ENCODE assay signal across 8 mouse cellular contexts in the genomic region with DNA sequence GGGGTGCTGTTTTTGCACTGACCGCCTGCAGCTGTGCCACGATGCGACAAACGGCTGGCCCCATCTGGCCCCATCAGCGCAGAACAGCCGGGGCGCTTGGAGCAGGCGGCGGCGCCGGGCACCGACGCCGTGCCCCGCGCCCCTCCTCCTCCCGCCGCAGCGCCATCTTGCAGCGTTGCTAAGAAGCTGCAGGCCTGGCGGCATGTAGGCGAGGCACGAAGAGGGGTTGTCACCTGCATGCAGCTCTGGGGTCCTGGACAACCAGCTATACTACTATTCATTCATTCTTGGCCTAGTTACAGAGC. TPM values are rescaled to one million over a fixed set of nuclear protein-coding genes. Genes with fewer than 3 reads are reported as not detected.
A peak's percentile ranks its signal among the peaks of the same experiment; 100 is the strongest.
DNase-seq lines count a peak whose midpoint lies in the region; ATAC-seq lines count a peak whose summit lies in the region.

No protein-coding gene starts in this region.

- peaks cover 63% of the 10 kb centered on the region for H3K4me1 ChIP-seq in neural tube, embryonic 13.5 days (replicated peaks)

- H3K27me3 ChIP-seq in neural tube, embryonic 13.5 days = peaks cover 25% of the 10 kb centered on the region

- no peaks in the 10 kb centered on the region for H3K36me3 ChIP-seq in neural tube, embryonic 13.5 days

- peak overlapping the region; percentile 89 for H3K9ac ChIP-seq in neural tube, embryonic 13.5 days

- H3K4me3 ChIP-seq in neural tube, embryonic 13.5 days = peak overlapping the region; percentile 69

- under 1% methylated on average over 22 of the region's 23 CpGs for WGBS in neural tube, embryonic 13.5 days

- peak overlapping the region; percentile 83 for H3K4me2 ChIP-seq in neural tube, embryonic 13.5 days

- peak overlapping the region; percentile 90 for H3K27ac ChIP-seq in neural tube, embryonic 13.5 days (replicated peaks)

- peak; percentile 34 for ATAC-seq in neural tube, embryonic 13.5 days (ENCODE audit: low read depth)
- no peak for ATAC-seq in monocyte, adult 5-6 weeks (replicated peaks; ENCODE audit: insufficient number of reproducible peaks, low FRiP score, low TSS enrichment, poor library complexity, severe bottlenecking)

- DNase-seq in cerebellum, adult 11 months = peak; percentile 68
- DNase-seq in cerebellum, adult 8-10 months = no peak
- DNase-seq in thymus, postnatal 0 days (ENCODE audit: low spot score) = peak; percentile 50
- DNase-seq in thymus, postnatal 25 days = no peak
- peak; percentile 56 to 59 for DNase-seq in layer of hippocampus, postnatal 14 days (ENCODE audit: low spot score in 2 of 2)
- DNase-seq in adrenal gland, adult 8-10 months = no peak

- no peaks in the 10 kb centered on the region for H3K9me3 ChIP-seq in neural tube, embryonic 13.5 days

RNA-seq across cellular contexts. Expression of gene Aatk, which starts 1.2 kb away (rescaled TPM):
- 0.21 and 0.31 TPM in 2 replicates for polyA plus RNA-seq in thymus, postnatal 0 days (2015; fragmentation: Nextera tagmentation; extraction: Ambion mirVana)
- 100 to 1,000 TPM; 193 to 202 TPM for total RNA-seq in layer of hippocampus, postnatal 14 days (2021)
- 28.2 and 34.2 TPM in 2 replicates for polyA plus RNA-seq in neural tube, embryonic 13.5 days (2015; fragmentation: Nextera tagmentation; extraction: Ambion mirVana)
- total RNA-seq in monocyte, adult 5-6 weeks (2017) = 0.21 to 0.29 TPM (median 0.29 TPM) in 3 replicates
- total RNA-seq in adrenal gland, adult 8-10 months (2022) = 10 to 100 TPM; 14.3 to 22.8 (median 18.3) TPM

RNA-seq across cellular contexts. Expression of gene Cep131, which starts 38.4 kb away (rescaled TPM):
- polyA plus RNA-seq in thymus, postnatal 0 days (2015; fragmentation: Nextera tagmentation; extraction: Ambion mirVana) = 9.5 and 11.2 TPM in 2 replicates
- 10 to 100 TPM; 43.9 to 44.9 TPM for total RNA-seq in layer of hippocampus, postnatal 14 days (2021)
- polyA plus RNA-seq in neural tube, embryonic 13.5 days (2015; fragmentation: Nextera tagmentation; extraction: Ambion mirVana) = 26.1 and 31.3 TPM in 2 replicates
- total RNA-seq in monocyte, adult 5-6 weeks (2017) = 2.9 to 9.1 TPM (median 8.3 TPM) in 3 replicates
- total RNA-seq in adrenal gland, adult 8-10 months (2022) = 100 to 1,000 TPM in 2 of 4 experiments, 10 to 100 TPM in 2; 42.9 to 315 (median 94.5) TPM

RNA-seq across cellular contexts. Expression of gene Tepsin, which starts 50.3 kb away (rescaled TPM):
- 12.3 and 13.2 TPM in 2 replicates for polyA plus RNA-seq in thymus, postnatal 0 days (2015; fragmentation: Nextera tagmentation; extraction: Ambion mirVana)
- 10 to 100 TPM; 17.2 to 18.0 TPM for total RNA-seq in layer of hippocampus, postnatal 14 days (2021)
- polyA plus RNA-seq in neural tube, embryonic 13.5 days (2015; fragmentation: Nextera tagmentation; extraction: Ambion mirVana) = 20.6 and 21.7 TPM in 2 replicates
- 13.9 to 20.6 TPM (median 17.0 TPM) in 3 replicates for total RNA-seq in monocyte, adult 5-6 weeks (2017)
- total RNA-seq in adrenal gland, adult 8-10 months (2022) = 10 to 100 TPM; 15.2 to 19.1 (median 15.7) TPM

RNA-seq across cellular contexts. Expression of gene Ndufaf8, which starts 50.5 kb away (rescaled TPM):
- polyA plus RNA-seq in thymus, postnatal 0 days (2015; fragmentation: Nextera tagmentation; extraction: Ambion mirVana) = 112 and 121 TPM in 2 replicates
- 10 to 100 TPM; 34.9 to 38.0 TPM for total RNA-seq in layer of hippocampus, postnatal 14 days (2021)
- polyA plus RNA-seq in neural tube, embryonic 13.5 days (2015; fragmentation: Nextera tagmentation; extraction: Ambion mirVana) = 38.0 and 45.6 TPM in 2 replicates
- 21.0 to 40.3 TPM (median 25.7 TPM) in 3 replicates for total RNA-seq in monocyte, adult 5-6 weeks (2017)
- total RNA-seq in adrenal gland, adult 8-10 months (2022) = 10 to 100 TPM; 55.2 to 74.8 (median 64.3) TPM

Comparison
In these comparisons a context has a peak if more than half of its experiments do, and no peak if none do; other contexts are left out.
1. DNase-seq: peak in cerebellum, adult 11 months (single experiment), thymus, postnatal 0 days (single experiment) and layer of hippocampus, postnatal 14 days (2 of 2); none in cerebellum, adult 8-10 months (single experiment), thymus, postnatal 25 days (single experiment) and adrenal gland, adult 8-10 months (single experiment).
2. RNA of gene Aatk, which starts 1.2 kb away (total RNA-seq): 193 to 202 TPM in layer of hippocampus, postnatal 14 days and 14.3 to 22.8 TPM in adrenal gland, adult 8-10 months; 0.21 to 0.29 TPM in monocyte, adult 5-6 weeks; every median in the first group is over 10 times any median in the second.